ENCODE assay signal across 21 mouse cellular contexts in the genomic region with DNA sequence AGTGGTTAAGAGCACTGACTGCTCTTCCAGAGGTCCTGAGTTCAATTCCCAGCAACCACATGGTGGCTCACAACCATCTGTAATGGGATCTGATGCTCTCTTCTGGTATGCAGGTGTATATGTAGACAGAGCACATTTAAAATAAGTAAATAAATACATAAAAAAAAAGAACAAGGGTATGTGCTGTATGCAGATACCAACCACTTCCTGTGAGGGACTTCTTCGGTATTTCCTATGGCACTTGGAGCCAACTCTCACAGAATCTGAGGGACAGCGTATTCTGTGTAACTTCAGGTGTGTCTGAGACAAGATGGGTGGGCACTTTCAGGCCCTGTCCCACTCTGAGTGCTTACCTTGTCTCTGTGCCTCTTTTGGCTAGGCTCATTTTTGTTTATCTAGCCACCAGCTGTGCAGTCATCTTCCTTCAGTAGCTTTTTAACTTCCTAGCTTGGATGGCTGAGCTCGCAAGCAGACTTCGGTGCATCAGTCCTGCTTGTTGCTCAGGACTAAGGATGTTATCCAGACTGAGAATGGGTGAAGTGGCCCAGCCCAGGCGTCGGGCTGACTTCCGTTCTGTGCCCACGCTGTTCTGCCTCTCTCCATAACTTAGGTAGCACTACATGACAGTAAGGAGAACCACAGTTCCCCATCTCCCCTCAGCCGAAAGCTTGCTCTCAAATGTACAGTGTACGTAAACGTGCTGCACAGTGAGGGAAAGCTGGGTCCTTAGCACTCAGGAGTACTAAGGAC. TPM values are rescaled to one million over a fixed set of nuclear protein-coding genes. Genes with fewer than 3 reads are reported as not detected.
DNase-seq lines count a peak whose midpoint lies in the region; ATAC-seq lines count a peak whose summit lies in the region.
"Had no signal": no experiment of that assay in that cellular context is flagged by ENCODE, and none has a peak within 500 bp of the region (broad histone marks: within the 10 kb centered on the region; RNA-seq: fewer than 3 reads in every experiment).

No protein-coding gene starts in this region.

- DNase-seq in thymus, postnatal 14 days, result peak; percentile 8
- DNase-seq in thymus, adult 18-20 months, result no peak
- peak; percentile 39 for DNase-seq in CD4-positive, CD25-positive, alpha-beta regulatory T cell, adult 2 months (ENCODE audit: low read depth, low spot score)
- DNase-seq in naive thymus-derived CD4-positive, alpha-beta T cell, adult 2 months (ENCODE audit: low read depth), result peak; percentile 56
- DNase-seq in Muller cell, postnatal 12 days (ENCODE audit: inconsistent ontology term), result no peak
- DNase-seq: adrenal gland, postnatal 10 days; adrenal gland, postnatal 36 days; cerebellum, adult 18-20 months; cerebellum, adult 9-11 months; cerebellum, postnatal 25 days; gastrocnemius, postnatal 10 days; heart, adult 2 months; heart, postnatal 14 days; heart, postnatal 4 days; kidney, adult 11 months had no signal

- ATAC-seq in activated CD4-positive, CD25-positive, alpha-beta regulatory T cell, adult 4 months, result peak; percentile 83
- no peak for ATAC-seq in erythroblast, adult 5-6 weeks (replicated peaks; ENCODE audit: low FRiP score, poor library complexity, severe bottlenecking)
- ATAC-seq: forebrain, embryonic 13.5 days; forebrain, embryonic 16.5 days; hindbrain, postnatal 0 days; intestine, embryonic 15.5 days had no signal

RNA-seq across cellular contexts. Expression of gene Ttc27, which starts 37.0 kb away (rescaled TPM):
- polyA plus RNA-seq in activated CD4-positive, CD25-positive, alpha-beta regulatory T cell, adult 4 months (2017; shearing (Covaris generic)), result 10 to 100 TPM; 22.7 to 31.1 TPM
- total RNA-seq in erythroblast, adult 5-6 weeks (2015; ENCODE audit: low replicate concordance), result 10.0 and 11.0 TPM in 2 replicates
- 10.5 and 10.7 TPM in 2 replicates for total RNA-seq in erythroblast, adult 5-6 weeks (2017; ENCODE audit: low replicate concordance)

Comparison
In these comparisons a context has a peak if more than half of its experiments do, and no peak if none do; other contexts are left out.
1. DNase-seq: peak in thymus, postnatal 14 days (single experiment), CD4-positive, CD25-positive, alpha-beta regulatory T cell, adult 2 months (single experiment) and naive thymus-derived CD4-positive, alpha-beta T cell, adult 2 months (single experiment); none in thymus, adult 18-20 months (0 of 2) and Muller cell, postnatal 12 days (single experiment).